In the genomic region with DNA sequence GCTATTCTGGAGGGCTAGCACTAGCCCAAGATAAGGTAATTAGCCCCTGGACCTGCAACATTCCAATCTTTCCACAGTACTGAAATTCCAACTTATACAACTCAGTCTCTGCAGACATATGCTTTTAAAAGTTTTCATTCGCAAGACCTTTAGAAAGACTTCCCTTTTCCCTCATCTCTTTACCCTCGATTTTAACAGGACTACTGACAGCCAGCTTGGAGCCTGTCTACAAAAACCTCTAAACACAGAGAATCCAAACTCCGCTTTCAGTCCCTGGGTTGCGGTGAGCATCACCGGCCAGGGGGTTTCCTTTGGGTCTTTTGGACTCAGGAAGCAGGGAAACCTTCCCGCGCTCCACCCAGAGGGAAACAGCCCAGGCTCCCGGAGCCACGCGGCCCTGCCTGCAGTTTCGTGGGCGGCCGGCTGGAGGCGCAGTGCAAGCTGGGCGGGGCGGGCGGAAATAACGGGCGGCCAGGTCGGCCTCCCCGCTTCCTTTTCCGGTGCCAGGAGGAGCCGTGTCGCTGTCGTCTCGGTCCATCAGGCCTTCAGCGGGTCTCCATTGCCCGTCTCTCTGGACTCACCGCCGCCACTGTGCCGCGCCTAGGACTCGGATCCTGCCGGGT, we compare ENCODE assay signal across 7 mouse cellular contexts. TPM values are rescaled to one million over a fixed set of nuclear protein-coding genes. Genes with fewer than 3 reads are reported as not detected.
DNase-seq lines count a peak whose midpoint lies in the region; ATAC-seq lines count a peak whose summit lies in the region.

Mapk1ip1l (plus strand) TSS at position 482 of the 623 bp plus-strand sequence.

- H3K9me3 ChIP-seq in embryonic facial prominence, embryonic 11.5 days (replicated peaks; ENCODE audit: control insufficient read depth, low read length) = no peaks in the 10 kb centered on the region
- no peaks in the 10 kb centered on the region for H3K9me3 ChIP-seq in limb, embryonic 11.5 days (ENCODE audit: control insufficient read depth, low read length)
- no peaks in the 10 kb centered on the region for H3K9me3 ChIP-seq in midbrain, embryonic 14.5 days (ENCODE audit: control insufficient read depth, low read length)

- peak; percentile 83 for ATAC-seq in embryonic facial prominence, embryonic 11.5 days (replicated peaks; ENCODE audit: insufficient number of reproducible peaks, low FRiP score, low TSS enrichment, low read depth)
- peak; percentile 65 for ATAC-seq in limb, embryonic 11.5 days (ENCODE audit: insufficient number of reproducible peaks, low FRiP score, low TSS enrichment, low read depth)
- peak; percentile 91 for ATAC-seq in midbrain, embryonic 14.5 days (ENCODE audit: low FRiP score, low TSS enrichment)

- H3K4me3 ChIP-seq in embryonic facial prominence, embryonic 11.5 days (ENCODE audit: low read depth, low read length) = peak within 1 kb of the TSS; percentile 86
- H3K4me3 ChIP-seq in limb, embryonic 11.5 days (ENCODE audit: low read depth, low read length) = peak within 1 kb of the TSS; percentile 91
- peak within 1 kb of the TSS; percentile 92 for H3K4me3 ChIP-seq in midbrain, embryonic 14.5 days (replicated peaks; ENCODE audit: low read depth, low read length)

- no peaks in the 10 kb centered on the region for H3K36me3 ChIP-seq in embryonic facial prominence, embryonic 11.5 days (replicated peaks; ENCODE audit: control insufficient read depth, insufficient read depth, low read depth, low read length)
- peaks cover under 1% of the 10 kb centered on the region; the same call in 1 of the 2 replicates for H3K36me3 ChIP-seq in limb, embryonic 11.5 days (ENCODE audit: control insufficient read depth, insufficient read depth, low read length)
- H3K36me3 ChIP-seq in midbrain, embryonic 14.5 days (ENCODE audit: control insufficient read depth, insufficient read depth, low read length) = no peaks in the 10 kb centered on the region

- H3K27ac ChIP-seq in embryonic facial prominence, embryonic 11.5 days (replicated peaks; ENCODE audit: low read depth, low read length) = peak within 1 kb of the TSS; percentile 88
- peak within 1 kb of the TSS; percentile 94 for H3K27ac ChIP-seq in limb, embryonic 11.5 days (replicated peaks; ENCODE audit: low read depth, low read length)
- peak within 1 kb of the TSS; percentile 97 for H3K27ac ChIP-seq in midbrain, embryonic 14.5 days (replicated peaks; ENCODE audit: low read depth, low read length)

- no peaks in the 10 kb centered on the region for H3K4me1 ChIP-seq in embryonic facial prominence, embryonic 11.5 days (ENCODE audit: control insufficient read depth, insufficient read depth, low read length)
- peaks cover 3% of the 10 kb centered on the region; the same call in 1 of the 2 replicates for H3K4me1 ChIP-seq in limb, embryonic 11.5 days (ENCODE audit: control insufficient read depth, insufficient read depth, low read length)
- peaks cover 20% of the 10 kb centered on the region for H3K4me1 ChIP-seq in midbrain, embryonic 14.5 days (ENCODE audit: control insufficient read depth, insufficient read depth, low read length)

- H3K9ac ChIP-seq in embryonic facial prominence, embryonic 11.5 days (replicated peaks; ENCODE audit: low read length) = peak within 1 kb of the TSS; percentile 91
- H3K9ac ChIP-seq in limb, embryonic 11.5 days (ENCODE audit: low read length) = peak within 1 kb of the TSS; percentile 98
- H3K9ac ChIP-seq in midbrain, embryonic 14.5 days (replicated peaks; ENCODE audit: low read length) = peak within 1 kb of the TSS; percentile 99

- no peaks in the 10 kb centered on the region for H3K27me3 ChIP-seq in embryonic facial prominence, embryonic 11.5 days (ENCODE audit: control insufficient read depth, insufficient read depth, low read length)
- no peaks in the 10 kb centered on the region for H3K27me3 ChIP-seq in limb, embryonic 11.5 days (ENCODE audit: control insufficient read depth, insufficient read depth, low read length)
- H3K27me3 ChIP-seq in midbrain, embryonic 14.5 days (ENCODE audit: control insufficient read depth, insufficient read depth, low read length) = no peaks in the 10 kb centered on the region

- DNase-seq in adrenal gland, postnatal 14 days = peak; percentile 97
- peak; percentile 92 for DNase-seq in embryonic facial prominence, embryonic 11.5 days (ENCODE audit: low spot score)
- peak; percentile 99 for DNase-seq in heart, adult 11 months
- DNase-seq in kidney, adult 18-20 months = peak; percentile 92
- peak; percentile 98 for DNase-seq in limb, embryonic 11.5 days (ENCODE audit: low spot score)
- peak; percentile 94 for DNase-seq in midbrain, embryonic 14.5 days
- DNase-seq in spleen, adult 18-20 months = peak; percentile 78 to 91

- H3K4me2 ChIP-seq in embryonic facial prominence, embryonic 11.5 days (ENCODE audit: low read depth, low read length) = peak within 1 kb of the TSS; percentile 53
- H3K4me2 ChIP-seq in limb, embryonic 11.5 days (ENCODE audit: low read depth, severe bottlenecking) = peak within 1 kb of the TSS; percentile 72
- peak within 1 kb of the TSS; percentile 91 for H3K4me2 ChIP-seq in midbrain, embryonic 14.5 days (ENCODE audit: low read length)

- WGBS in embryonic facial prominence, embryonic 11.5 days = under 1% methylated on average over 31 of the region's 34 CpGs
- WGBS in limb, embryonic 11.5 days = under 1% methylated on average over 34 of the region's 34 CpGs
- 3% methylated on average over 34 of the region's 34 CpGs for WGBS in midbrain, embryonic 14.5 days

RNA-seq across cellular contexts. Expression of gene Mapk1ip1l, which starts in this region (rescaled TPM):
- 74.8 and 78.9 TPM in 2 replicates for total RNA-seq in adrenal gland, postnatal 14 days (2021)
- polyA plus RNA-seq in embryonic facial prominence, embryonic 11.5 days (2014; fragmentation: Nextera tagmentation; extraction: Ambion mirVana) = 104 and 106 TPM in 2 replicates
- polyA plus RNA-seq in limb, embryonic 11.5 days (2014; fragmentation: Nextera tagmentation; extraction: Ambion mirVana) = 127 and 136 TPM in 2 replicates
- 45.6 and 61.4 TPM in 2 replicates for polyA plus RNA-seq in midbrain, embryonic 14.5 days (2014; fragmentation: Nextera tagmentation; extraction: Ambion mirVana)

Comparison
In these comparisons a context has a peak if more than half of its experiments do, and no peak if none do; other contexts are left out.
1. Peak in every context shown above with its lines: DNase-seq, ATAC-seq, H3K4me3 ChIP-seq and H3K27ac ChIP-seq.